Mouse (Mus musculus): ENCODE measurements around the gene Cyp2s1.
A peak's percentile ranks its signal among the peaks of the same experiment; 100 is the strongest.
"Not testable (repeated sequence)": the region's sequence is repeated elsewhere in the genome, so short reads cannot be mapped to it uniquely, and the experiment has no call there.

The Cyp2s1 gene

DNA sequence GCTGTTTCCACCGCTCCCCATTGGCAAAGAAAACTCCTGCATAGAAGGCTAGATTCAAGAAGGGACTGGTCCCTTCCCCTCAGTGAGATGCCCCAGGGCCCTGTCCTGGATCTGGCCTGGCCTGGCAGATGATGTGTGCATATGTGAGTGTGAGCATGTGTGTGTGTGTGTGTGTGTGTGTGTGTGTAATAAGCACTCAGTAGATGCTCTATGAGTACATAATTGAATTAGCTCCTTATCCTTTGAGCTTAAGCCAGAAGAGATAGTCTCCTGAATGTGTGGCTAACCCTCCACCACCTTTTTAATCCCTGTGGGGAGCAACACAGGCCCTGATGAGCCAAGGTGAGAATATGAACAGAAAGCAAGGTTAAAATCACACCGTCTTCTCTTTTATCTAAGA is 5.0 kb downstream of the Cyp2s1 start:
- no peak for DNase-seq

- DNase-seq = peak; percentile 74 to 80
Observed at GRCm38 (mm10) chr7:25805631-25806343, 10.9 kb downstream of the Cyp2s1 start.

DNA sequence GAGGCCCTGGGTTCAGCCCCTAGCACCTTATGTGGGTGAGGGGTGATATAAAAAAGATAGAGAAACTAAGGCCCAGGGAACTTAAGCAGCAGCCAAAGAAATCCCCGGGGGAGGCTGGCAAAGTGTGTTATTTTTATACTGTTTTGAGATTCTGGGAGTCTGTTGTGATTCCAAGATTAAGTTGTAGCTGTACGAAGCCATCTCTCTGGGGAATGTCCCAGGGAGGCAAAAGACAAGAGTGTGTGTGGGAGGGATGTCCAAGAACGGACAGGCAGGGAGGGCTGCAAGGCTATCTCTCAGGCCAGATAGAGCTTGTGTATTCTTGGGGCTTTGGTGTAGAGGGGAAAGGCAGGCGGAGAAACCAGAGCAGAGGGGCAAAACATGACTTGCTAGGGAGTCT is 11.9 kb downstream of the Cyp2s1 start:
- DNase-seq = no peak

- DNase-seq = no peak
Observed at GRCm38 (mm10) chr7:25803460-25803859, 13.3 kb downstream of the Cyp2s1 start.

GRCm38 (mm10) chr7:25802241-25803125 is 14.2 kb downstream of the Cyp2s1 start:
- no peak for DNase-seq

DNA sequence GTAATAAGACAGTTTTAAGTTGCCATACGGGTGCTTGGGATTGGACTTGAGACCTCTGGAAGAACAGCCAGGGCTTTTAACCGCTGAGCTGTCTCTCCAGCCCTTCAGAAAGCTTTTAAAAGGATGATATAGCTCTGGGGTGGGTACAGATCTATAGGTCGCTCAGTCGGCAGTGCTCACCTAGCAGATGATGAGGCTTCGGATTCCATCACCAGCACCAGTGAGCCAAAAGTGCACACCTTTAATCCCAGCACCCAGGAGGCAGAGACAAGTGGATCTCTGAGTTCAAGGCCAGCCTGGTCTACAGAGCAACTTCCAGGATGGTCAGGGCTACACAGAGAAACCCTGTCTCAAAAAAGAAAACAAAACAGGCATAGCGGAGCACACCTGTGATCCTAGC is 15.7 kb downstream of the Cyp2s1 start:
- DNase-seq = no peak

- no peak for DNase-seq
Observed at GRCm38 (mm10) chr7:25799369-25799768, 17.3 kb downstream of the Cyp2s1 start.

GRCm38 (mm10) chr7:25798540-25798939 is 18.2 kb downstream of the Cyp2s1 start:
- no peak for DNase-seq

DNA sequence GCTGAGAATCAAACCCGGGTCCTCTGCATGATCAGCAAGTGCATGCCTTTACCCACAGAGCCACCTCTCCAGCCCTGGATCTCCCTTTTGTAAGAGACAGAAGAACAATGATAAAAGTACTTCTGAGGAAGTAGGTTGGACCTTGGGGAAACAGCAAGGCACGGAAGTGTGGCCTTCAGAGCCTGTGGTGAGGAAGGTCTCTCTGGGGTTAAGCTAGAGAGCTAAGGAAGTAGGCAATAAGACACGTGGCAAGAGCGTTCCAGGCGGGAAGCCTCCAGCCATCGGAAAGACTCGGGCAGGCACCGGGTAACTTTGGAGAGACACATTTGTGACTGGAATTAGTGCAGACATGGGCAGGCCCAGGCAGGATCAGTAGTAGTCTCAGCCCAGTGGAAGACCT is 21.9 kb downstream of the Cyp2s1 start:
- no peak for DNase-seq

GRCm38 (mm10) chr7:25793679-25794078 is 23.0 kb downstream of the Cyp2s1 start:
- DNase-seq = peak; percentile 25 to 30

DNA sequence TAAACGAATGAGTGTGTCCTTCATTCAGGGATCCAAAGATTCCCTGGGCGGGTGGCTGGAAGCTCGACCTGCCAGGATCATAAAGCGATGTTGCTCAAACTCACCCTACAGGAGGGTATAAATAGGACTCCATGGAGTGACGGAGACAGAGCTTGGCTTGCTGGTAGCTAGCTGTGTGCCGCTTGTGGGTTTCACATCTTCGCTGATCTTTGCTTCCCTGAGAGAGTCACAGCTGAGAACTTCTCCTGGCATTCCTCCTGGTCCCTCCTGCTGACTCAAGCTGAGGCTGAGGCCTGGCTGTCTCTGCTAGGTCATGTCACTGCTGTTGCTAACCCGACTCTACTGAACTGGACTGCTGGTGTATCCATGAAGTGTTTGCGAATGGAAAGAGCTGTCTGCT is 23.7 kb downstream of the Cyp2s1 start:
- DNase-seq = not testable (repeated sequence)

DNA sequence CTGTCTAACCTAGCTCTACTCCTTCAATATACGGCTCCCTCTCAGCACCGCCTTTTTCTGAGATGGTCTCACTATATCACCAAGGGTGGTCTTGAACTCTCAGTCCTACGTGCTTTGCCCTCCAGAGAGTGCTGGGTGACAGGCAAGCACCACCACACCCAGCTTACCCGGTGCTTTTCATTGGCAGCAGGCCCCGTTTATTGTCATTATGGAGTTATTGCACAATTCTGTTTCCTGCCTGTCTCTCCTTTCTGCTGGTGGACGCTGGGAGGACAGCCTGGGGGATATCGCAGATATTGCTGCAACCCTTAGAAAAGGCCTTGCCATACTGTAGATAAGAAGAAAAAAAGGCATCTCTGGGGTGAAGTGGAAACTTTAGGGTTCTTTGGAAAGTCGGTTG is 26.1 kb downstream of the Cyp2s1 start:
- DNase-seq = no peak

DNA sequence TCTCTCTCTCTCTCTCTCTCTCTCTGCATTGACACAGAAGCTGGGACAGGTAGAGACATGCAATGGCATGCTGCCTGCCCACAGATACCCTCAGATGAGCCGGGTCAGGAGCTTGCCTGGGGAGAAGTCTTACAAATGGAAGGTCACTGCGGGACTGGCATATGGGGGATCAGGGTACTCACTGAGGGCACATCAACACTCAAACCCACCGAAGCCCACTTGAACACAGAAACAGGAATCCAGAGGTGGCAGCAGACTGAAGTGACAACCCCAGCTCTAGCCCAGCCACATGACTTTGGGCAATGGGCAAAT is 27.6 kb downstream of the Cyp2s1 start:
- no peak for DNase-seq

GRCm38 (mm10) chr7:25788220-25789128 is 28.2 kb downstream of the Cyp2s1 start, which contains the start of gene Axl:
Axl (minus strand) TSS chr7:25788705.
- DNase-seq = no peak

GRCm38 (mm10) chr7:25787456-25788219 is 29.1 kb downstream of the Cyp2s1 start:
- no peak for DNase-seq

DNA sequence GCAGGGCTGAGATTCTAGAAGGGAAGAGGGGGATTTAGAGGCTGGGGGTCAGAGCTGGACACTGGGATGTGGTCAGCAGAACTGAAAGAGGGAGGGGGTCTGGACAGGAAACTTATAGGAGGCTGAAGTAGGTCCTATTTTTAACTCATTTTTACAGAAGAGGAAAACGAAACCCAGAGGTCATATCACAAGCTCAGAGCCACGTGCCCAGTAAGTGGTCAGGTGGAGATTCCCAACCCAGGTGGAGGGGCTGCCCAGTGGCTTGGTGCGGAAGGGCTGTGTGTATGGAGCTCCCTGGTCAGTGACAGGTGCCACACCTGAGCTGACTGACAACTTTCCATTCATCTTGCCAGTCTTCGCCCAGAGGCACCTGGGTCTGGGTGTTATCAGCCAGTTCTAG is 29.7 kb downstream of the Cyp2s1 start:
- no peak for DNase-seq

DNA sequence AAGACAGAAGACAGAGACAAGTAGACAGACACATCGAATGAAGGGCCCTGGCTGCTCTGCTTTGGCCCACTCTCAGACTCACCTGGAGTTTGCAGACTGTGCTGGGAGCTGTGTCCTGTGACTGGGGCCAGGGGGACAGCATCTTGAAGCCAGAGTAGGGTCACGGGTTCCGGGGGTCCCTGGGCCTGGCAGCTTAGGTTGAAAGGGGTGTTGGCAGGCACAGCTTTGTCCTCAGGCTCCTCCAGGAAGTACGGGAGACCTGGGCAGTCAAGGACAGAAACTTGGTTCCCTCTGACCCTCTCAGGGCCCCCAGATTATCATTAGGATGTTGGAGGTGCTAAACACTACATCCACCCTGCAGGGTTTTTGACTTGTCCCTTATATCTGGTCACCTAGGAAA is 31.0 kb downstream of the Cyp2s1 start:
- DNase-seq = no peak

DNA sequence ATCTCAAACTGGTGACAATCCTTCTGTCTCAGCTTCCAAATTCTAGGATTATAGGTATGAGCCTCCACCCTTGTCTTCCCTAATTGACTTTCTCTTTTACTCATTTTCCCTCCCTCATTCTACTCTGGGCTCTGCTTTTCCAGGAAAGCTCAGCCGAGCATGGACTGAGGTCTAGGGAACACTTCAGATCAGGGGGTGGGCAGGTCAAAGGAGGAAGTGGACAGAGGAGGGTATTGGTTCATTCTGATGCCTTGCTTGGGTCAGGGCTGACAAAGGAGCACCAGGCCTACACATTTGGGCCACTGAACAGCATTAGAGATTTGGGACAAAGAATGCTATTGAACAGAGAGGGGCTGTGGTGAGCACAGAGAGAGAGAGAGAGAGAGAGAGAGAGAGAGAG is 31.9 kb downstream of the Cyp2s1 start:
- DNase-seq = no peak

DNA sequence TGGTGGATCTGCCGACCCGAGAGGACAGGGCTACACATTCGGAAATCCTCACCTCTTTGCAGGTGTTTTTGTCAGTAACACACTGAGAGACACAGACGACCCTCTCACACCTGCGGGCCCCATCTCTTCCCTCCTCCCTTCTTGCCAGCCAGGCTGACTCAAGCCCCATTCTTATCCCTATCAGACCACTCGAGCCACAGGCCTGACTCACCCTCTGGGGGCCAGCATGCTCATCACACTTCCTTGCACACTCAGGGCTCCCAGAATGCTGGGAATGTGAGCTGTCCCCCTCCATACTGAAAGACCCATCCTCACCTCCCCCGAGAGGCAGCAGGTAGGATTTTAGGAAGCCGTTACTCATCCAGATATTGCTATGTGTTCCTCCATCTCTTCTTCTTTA is 33.0 kb downstream of the Cyp2s1 start:
- DNase-seq = no peak

GRCm38 (mm10) chr7:25782744-25783143 is 34.0 kb downstream of the Cyp2s1 start:
- DNase-seq = no peak

GRCm38 (mm10) chr7:25781937-25782610 is 34.6 kb downstream of the Cyp2s1 start:
- DNase-seq = no peak

Measured in B cell, adult 2 months (primary cell).